Mouse (Mus musculus) NIH3T3 (cell line): Measurements from ENCODE around the gene Nckap5.

Experiments
- DNase-seq: peaks from one replicate; pipeline ENCODE4 v3.0.0-alpha.2; 2012; ENCODE audit warnings: low read depth

The Nckap5 gene

DNA sequence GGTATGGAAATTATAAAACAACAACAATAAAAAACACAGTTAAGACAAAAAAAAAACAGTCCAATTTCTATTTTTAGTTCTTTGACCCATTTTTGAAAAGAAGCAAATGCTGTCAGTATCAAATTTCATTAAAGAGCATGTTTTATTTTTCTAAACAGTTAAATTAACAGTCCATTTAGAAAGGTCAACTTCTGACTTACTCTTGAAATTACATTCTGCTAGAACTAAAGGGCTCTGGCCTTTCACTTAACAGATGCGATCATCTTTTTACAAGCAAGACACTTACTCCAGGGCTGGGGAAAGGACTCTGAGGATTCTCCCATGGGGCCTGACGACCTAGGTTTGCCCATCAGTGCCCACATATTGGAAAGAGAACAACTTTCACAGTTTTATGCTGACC lies 359.2 kb downstream of the Nckap5 start:
- DNase-seq: no peak

GRCm38 (mm10) chr1:126470883-126471282 lies 359.7 kb downstream of the Nckap5 start:
- no peak for DNase-seq

DNA sequence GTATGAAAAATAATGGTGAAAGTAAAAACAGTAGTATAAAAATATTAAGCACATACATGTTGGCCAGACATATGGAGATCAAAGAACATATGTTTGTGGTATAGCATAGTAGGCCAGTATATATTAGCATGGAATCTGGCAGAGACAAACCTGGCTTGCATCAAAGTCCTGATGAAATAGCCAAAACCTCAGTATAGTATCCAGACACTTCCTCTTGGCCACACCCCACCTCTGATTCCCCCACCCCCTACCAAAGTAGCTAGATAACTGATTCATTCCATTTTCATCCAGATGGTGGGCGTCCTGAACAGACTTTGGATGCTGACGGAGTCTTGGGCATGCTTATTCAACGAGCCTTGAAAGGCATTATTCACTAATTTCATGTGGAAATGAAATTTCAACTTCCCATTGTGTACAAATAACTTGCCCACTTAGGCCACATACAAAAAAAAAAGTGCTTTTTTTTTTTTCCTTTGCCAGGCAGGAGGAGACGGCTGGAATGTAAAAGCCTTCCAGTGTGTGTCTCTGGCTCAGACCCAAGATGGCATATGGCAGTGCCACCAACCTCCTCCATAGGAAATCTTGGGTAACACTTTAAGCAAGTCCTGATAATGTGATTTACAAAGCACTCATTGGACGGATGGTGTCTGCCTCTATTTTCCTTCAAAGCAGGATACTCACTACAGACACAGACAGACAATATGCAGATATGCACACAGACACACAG lies 360.6 kb downstream of the Nckap5 start:
- no peak for DNase-seq

DNA sequence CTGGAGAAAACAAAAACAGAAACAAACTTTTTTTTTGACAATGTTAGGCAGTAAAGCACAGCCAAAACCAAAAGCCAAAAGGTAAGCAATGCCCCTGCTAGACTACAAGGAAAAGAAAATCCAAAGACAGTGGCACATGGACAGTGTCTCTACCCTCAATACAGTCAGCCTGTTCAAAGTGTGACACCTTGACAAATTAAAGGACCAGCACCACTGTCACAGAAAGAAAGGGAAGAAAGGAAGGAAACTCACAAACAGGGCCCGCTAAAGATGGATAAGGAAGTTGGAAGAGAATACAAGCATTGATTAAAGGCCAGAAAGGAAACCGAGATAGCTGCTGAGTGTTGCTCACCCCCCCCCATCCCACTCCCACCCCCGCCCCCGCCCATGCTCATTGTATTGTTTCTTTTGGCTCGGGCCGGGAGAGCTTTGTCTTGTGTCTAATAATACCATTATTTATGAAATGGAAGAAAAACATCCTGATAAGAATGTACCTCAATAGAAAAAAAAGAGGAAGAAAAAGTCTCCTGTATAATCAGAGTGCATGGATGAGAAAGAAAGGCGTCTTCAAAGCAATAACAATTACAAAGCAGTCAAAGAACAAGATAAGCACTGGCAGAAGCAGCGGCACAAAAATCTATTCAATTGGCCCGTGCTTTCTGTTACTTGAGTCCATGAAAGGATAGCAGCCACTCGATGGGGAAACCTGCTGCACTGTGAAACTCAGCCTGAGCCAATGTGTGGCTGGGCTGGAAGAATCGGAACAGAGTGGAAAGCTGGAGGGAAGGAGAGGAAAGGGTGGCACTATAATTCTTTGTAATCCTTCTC lies 368.9 kb downstream of the Nckap5 start:
- DNase-seq: no peak

GRCm38 (mm10) chr1:126457739-126458138 lies 372.9 kb downstream of the Nckap5 start:
- DNase-seq: no peak

GRCm38 (mm10) chr1:126454504-126455173 lies 376.0 kb downstream of the Nckap5 start:
- no peak for DNase-seq

GRCm38 (mm10) chr1:126451472-126451871 lies 379.1 kb downstream of the Nckap5 start:
- DNase-seq: no peak

DNA sequence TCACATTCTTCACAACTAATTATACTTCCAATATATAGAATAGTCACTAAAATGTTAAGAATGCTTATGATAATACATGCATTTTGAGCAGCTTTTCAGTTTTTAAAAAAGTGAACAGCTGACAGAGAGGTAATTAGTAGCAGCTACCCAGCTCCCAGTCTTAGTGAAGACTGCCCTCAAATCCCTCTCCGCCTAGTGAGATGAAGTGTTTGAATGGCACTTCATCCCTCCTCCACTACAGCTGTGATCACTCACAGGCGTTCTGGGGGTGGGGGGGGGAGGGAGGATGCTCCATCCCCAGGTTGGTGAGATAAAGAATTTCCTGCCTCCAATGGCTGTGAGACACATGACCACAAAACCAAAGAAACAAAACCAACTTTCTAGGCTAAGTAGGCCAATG lies 381.2 kb downstream of the Nckap5 start:
- no peak for DNase-seq

GRCm38 (mm10) chr1:126443890-126444289 lies 386.7 kb downstream of the Nckap5 start:
- DNase-seq: no peak

DNA sequence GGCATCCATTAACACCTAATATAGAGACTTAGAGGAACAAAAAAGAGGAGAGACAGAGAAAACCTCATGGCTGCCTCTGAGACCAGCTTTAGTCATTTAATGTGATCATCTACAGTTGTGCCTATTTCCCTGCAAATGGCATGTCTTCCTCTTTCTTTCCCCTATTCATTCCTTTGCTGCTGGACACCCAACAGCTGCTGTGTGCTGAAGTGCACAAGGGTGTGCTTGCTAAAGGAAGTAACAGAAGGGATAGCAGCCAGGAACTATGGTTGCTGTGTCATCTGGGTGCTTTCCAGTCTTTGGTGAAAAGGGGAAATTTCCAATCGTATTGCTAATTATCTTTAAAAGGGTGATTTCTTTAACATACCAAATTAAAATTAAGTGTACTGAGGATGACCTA lies 387.9 kb downstream of the Nckap5 start:
- no peak for DNase-seq

DNA sequence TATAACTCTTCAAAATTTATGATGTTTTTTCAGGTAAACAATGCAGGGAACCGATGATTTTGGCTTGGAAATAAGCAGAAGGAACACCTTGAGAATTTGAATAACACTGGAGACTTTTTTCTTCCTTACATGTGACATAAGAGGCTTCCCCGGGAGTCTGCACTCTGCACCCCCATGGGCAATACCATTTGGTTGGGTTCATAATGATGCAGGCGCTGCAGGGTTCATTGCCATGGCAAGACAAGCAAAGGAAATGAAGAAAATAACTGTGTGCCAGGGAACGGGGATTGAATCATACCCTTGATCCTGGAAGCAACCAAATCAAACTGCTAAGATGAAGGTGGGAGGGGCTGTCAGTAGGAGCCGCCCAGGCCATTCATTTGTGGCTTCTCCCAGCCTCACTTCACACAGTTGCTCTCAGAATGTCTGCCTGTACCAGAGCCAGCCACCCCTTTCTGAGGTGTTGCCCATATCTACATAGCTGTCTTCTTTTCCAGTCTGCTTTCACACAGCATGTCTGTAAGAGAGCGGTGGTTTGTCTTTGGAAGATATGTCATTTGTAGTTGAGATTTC lies 392.5 kb downstream of the Nckap5 start:
- DNase-seq: no peak

DNA sequence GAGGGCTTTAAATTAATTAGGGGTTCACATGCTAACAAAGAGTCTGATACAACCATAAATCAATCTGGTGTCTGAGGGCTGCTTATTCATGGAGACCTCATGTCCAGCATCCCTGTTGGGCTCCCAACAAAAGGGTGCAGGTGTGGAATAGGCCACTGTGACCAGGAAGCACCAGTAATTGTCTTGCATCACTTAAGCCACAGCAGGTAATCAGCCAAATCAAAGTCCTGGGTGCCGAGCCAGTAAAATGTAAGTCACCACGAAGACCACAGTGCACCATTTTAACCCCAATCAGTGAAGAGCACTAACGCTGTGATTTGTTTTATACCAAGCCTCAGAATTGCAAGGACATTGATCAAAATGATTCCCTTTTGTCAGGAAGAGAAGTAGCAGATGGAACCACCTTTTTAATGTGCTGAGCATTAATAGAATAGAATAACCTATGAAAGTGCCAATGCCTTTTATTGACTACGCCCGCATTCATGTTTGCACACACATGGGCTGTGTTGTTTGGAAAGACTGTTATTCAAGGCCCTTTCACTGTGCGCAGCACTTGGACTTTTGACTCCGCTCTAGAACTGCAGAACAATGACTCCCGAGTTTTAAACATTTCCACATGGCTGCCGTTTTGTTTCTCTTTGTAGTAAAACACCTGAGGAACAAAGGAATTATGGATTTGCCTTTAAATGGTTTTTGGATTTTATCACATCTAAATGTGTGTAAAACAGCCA lies 393.5 kb downstream of the Nckap5 start:
- no peak for DNase-seq

GRCm38 (mm10) chr1:126432285-126432684 lies 398.3 kb downstream of the Nckap5 start:
- DNase-seq: no peak

DNA sequence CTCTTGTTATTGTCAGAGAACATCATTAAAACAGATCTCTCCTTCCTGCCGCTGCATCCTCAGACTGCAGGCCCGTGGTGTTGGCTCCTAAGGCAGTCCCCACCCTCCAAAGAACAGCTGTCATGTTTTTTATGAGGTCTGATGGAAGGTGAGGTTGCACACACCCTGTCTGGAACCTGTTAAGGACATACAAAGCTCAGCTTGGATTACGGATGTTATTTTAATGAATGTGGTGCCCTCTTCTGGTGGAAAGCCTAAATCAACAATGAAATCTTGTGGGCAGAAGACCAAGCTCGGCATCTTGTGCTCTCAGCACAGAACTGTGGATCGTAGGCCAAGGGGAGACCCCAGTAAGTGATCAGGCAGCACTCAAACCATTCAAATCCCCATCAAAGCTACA lies 399.0 kb downstream of the Nckap5 start:
- peak; percentile 70 for DNase-seq

GRCm38 (mm10) chr1:126411426-126411825 lies 419.2 kb downstream of the Nckap5 start:
- DNase-seq: no peak

DNA sequence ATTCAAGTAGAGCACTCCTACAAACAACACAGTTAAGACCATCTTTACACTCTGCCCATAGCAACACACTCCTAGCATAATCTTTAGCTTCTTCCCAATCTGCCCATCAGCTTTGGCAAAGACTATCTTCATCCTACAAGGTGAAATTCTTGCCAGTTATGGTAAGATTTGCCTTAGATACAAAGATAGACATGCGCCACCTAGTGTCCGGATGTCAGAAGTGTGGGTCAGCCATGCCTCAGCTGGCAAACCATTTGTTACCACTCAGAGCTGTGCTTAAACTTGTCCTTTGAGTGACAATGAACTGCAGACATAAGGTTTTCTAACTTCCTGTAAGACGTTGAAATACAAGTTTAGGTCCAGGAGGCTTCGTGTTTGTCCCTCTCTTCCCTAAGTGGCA lies 422.7 kb downstream of the Nckap5 start:
- DNase-seq: peak; percentile 52

DNA sequence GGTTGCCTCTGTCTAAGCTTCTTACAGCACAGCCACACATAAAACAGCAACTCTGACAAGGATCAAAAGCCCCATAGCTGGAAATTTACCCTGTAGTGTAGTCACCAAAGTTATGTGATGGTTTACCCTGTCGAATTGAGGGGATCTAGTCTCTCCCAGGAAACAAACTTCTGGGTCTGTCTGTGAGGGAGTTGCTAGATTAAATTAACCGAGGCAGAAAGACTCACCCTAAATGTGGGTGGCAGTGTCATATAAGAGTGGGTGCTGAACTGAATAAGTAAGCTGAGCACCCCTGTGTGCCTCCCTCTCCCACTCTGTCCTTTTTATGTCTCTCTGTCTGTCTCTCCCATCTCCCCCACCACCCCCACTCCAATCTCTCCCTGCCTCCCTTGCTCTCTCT lies 425.1 kb downstream of the Nckap5 start:
- DNase-seq: no peak

- no peak for DNase-seq
Observed at GRCm38 (mm10) chr1:126403970-126404369, 426.6 kb downstream of the Nckap5 start.

DNA sequence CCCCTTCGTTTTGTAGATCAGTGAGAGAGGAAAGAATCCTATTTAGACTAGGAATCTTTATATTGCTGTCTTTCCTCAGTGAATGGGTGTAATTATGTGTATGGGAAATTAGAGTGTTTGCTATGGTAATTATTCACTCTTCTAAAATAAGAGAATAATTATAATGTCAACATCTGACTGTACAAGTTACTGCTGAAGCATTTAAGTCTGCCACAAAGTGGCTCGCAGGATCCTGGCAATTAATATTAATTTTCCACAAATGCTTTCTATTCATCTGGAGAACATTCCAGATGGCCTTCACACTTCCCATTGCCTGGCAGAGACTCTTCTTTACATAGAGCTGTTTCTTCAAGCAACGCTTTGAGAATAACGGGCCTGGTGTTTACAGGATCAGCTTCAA lies 439.4 kb downstream of the Nckap5 start:
- no peak for DNase-seq

GRCm38 (mm10) chr1:126377339-126377980 lies 453.1 kb downstream of the Nckap5 start:
- no peak for DNase-seq

DNA sequence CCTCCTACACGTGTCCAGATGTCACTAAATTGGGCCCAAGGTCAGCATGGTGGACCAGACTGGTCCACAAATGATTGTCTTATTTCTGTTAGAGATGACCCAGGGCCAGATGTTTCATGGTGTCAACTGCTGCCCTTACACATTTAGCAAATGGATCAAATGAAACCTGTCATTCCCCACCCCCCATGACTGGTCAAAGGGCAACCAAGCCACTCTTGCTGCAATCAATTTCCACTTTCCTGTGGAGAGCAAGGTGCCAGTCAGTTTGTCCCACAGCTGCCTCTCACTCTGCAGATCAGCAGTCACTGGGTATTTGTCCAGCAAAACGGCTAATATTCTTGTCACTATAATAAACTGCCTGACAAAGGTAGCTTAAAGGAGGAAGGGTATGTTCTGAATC lies 463.9 kb downstream of the Nckap5 start:
- DNase-seq: no peak
